Mouse (Mus musculus) hindbrain, embryonic 14.5 days (tissue): ENCODE measurements around the gene Emid1. TPM values are rescaled to one million over a fixed set of nuclear protein-coding genes. Genes with fewer than 3 reads are reported as not detected.
"Not testable (repeated sequence)": the region's sequence is repeated elsewhere in the genome, so short reads cannot be mapped to it uniquely, and the experiment has no call there.

Experiments used
- ATAC-seq: fragments of 200-750 bp; cut with Nextera tagmentation; 2 replicates; pipeline ENCODE4 v1.8.0; 2017; ENCODE audit warnings: moderate number of reproducible peaks, mild to moderate bottlenecking, moderate TSS enrichment, moderate library complexity; ENCODE audit not compliant: low FRiP score
- DNase-seq: peaks from one replicate; pipeline ENCODE4 v3.0.0-alpha.2; 2015; ENCODE audit warnings: low spot score
- H3K27ac ChIP-seq: fragments of 300-500 bp; sonication (generic); 2 replicates; pipeline ENCODE4 v1.5.1; 2014; ENCODE audit warnings: mild to moderate bottlenecking, moderate library complexity
- H3K27me3 ChIP-seq: fragments of 300-500 bp; sonication (generic); 2 replicates; pipeline ENCODE4 v1.6.1; 2014; ENCODE audit warnings: mild to moderate bottlenecking, low read length, mixed read lengths; ENCODE audit not compliant: control insufficient read depth, insufficient read depth
- H3K36me3 ChIP-seq: fragments of 300-500 bp; sonication (generic); replicated peaks from 2 replicates; pipeline ENCODE4 v1.6.1; 2014; ENCODE audit not compliant: control insufficient read depth, insufficient read depth
- H3K4me1 ChIP-seq: fragments of 300-500 bp; sonication (generic); replicated peaks from 2 replicates; pipeline ENCODE4 v1.6.1; 2014; ENCODE audit warnings: antibody characterized with exemption, low read length, mixed read lengths; ENCODE audit not compliant: control insufficient read depth, insufficient read depth
- H3K4me2 ChIP-seq: fragments of 300-500 bp; sonication (generic); replicated peaks from 2 replicates; pipeline ENCODE4 v1.6.1; 2014; ENCODE audit warnings: mild to moderate bottlenecking, moderate library complexity
- H3K4me3 ChIP-seq: fragments of 300-500 bp; sonication (generic); replicated peaks from 2 replicates; pipeline ENCODE4 v1.5.1; 2014; ENCODE audit warnings: mild to moderate bottlenecking, low read length
- H3K9ac ChIP-seq: fragments of 300-500 bp; sonication (generic); 2 replicates; pipeline ENCODE4 v1.6.1; 2014
- H3K9me3 ChIP-seq: fragments of 300-500 bp; sonication (generic); 2 replicates; pipeline ENCODE4 v1.6.1; 2016; ENCODE audit warnings: low read length; ENCODE audit not compliant: control insufficient read depth
- WGBS: fragments of 180-500 bp; shearing (Covaris S2); extraction: QIAGEN DNeasy Blood & Tissue Kit; methylation state at CpG from one replicate; pipeline ENCODE4 v1.1.7; 2014; 5-methylcytosine and 5-hydroxymethylcytosine counted together
- polyA plus RNA-seq: library from polyadenylated mRNA; unstranded; fragments of >200 nt; fragmentation: Nextera tagmentation; extraction: Ambion mirVana; gene quantifications from 2 replicates; pipeline ENCODE4 v1.2.1, GENCODE M21; 2014

Emid1 gene
- polyA plus RNA-seq, 1 experiment from 2014 or later, result 17.8 TPM

- 37% methylated on average over 2 of the region's 2 CpGs for WGBS
- Histone ChIP-seq H3K27me3 (no peaks in the 10 kb centered on the region), H3K36me3 (peaks cover 66% of the 10 kb centered on the region), H3K4me1 (peaks cover 10% of the 10 kb centered on the region), H3K27ac (no peak overlapping the region), H3K9me3 (no peaks in the 10 kb centered on the region), H3K9ac (no peak overlapping the region), H3K4me3 (no peak overlapping the region), H3K4me2 (no peak overlapping the region)
- ATAC-seq (no peak), DNase-seq (no peak)
These were observed 60.4 kb downstream of the Emid1 start for GRCm38 (mm10) chr11:5091706-5092105.

GRCm38 (mm10) chr11:5089147-5089546 lies 62.9 kb downstream of the Emid1 start:
- Histone ChIP-seq H3K4me2 (no peak overlapping the region), H3K9me3 (no peaks in the 10 kb centered on the region), H3K9ac (no peak overlapping the region), H3K4me1 (no peaks in the 10 kb centered on the region; the same call in 1 of the 2 replicates), H3K27me3 (no peaks in the 10 kb centered on the region), H3K36me3 (peaks cover 92% of the 10 kb centered on the region), H3K4me3 (no peak overlapping the region), H3K27ac (no peak overlapping the region)
- DNase-seq (no peak), ATAC-seq (no peak)
- WGBS, result 95% methylated on average over 1 of the region's 1 CpGs

GRCm38 (mm10) chr11:5076843-5077242 lies 75.2 kb downstream of the Emid1 start:
- not testable (repeated sequence) for H3K9ac ChIP-seq, H3K27ac ChIP-seq, H3K4me3 ChIP-seq, ATAC-seq, H3K9me3 ChIP-seq, H3K4me2 ChIP-seq, DNase-seq, H3K27me3 ChIP-seq, H3K4me1 ChIP-seq
- H3K36me3 ChIP-seq, result peaks cover 83% of the 10 kb centered on the region
- 93% methylated on average over 4 of the region's 5 CpGs for WGBS

- Histone ChIP-seq H3K27ac (no peak overlapping the region), H3K4me3 (no peak overlapping the region), H3K4me2 (no peak overlapping the region), H3K27me3 (no peaks in the 10 kb centered on the region), H3K9ac (no peak overlapping the region), H3K4me1 (no peaks in the 10 kb centered on the region), H3K9me3 (no peaks in the 10 kb centered on the region), H3K36me3 (peaks cover 87% of the 10 kb centered on the region)
- no peak for DNase-seq
- no peak for ATAC-seq
These were observed 76.3 kb downstream of the Emid1 start for GRCm38 (mm10) chr11:5075760-5076159.

GRCm38 (mm10) chr11:5074882-5075281 lies 77.2 kb downstream of the Emid1 start:
- 69% methylated on average over 4 of the region's 4 CpGs for WGBS
- H3K9me3 ChIP-seq, result no peaks in the 10 kb centered on the region
- H3K4me1 ChIP-seq, result no peaks in the 10 kb centered on the region
- DNase-seq (no peak), ATAC-seq (0 out of 2 replicates have a peak, but pooled peaks have one; percentile 43)
- no peak overlapping the region for H3K27ac ChIP-seq
- no peak overlapping the region for H3K9ac ChIP-seq
- H3K36me3 ChIP-seq, result peaks cover 87% of the 10 kb centered on the region
- H3K4me2 ChIP-seq, result no peak overlapping the region
- H3K4me3 ChIP-seq, result no peak overlapping the region
- H3K27me3 ChIP-seq, result no peaks in the 10 kb centered on the region

GRCm38 (mm10) chr11:5068126-5068971 lies 83.7 kb downstream of the Emid1 start:
- DNase-seq (no peak), ATAC-seq (no peak)
- H3K4me2 ChIP-seq, result no peak overlapping the region
- H3K9me3 ChIP-seq, result no peaks in the 10 kb centered on the region
- no peak overlapping the region for H3K4me3 ChIP-seq
- peaks cover 57% of the 10 kb centered on the region for H3K36me3 ChIP-seq
- peaks cover 15% of the 10 kb centered on the region for H3K4me1 ChIP-seq
- peaks cover 15% of the 10 kb centered on the region for H3K27me3 ChIP-seq
- H3K27ac ChIP-seq, result no peak overlapping the region
- no peak overlapping the region for H3K9ac ChIP-seq
- WGBS, result 83% methylated on average over 9 of the region's 9 CpGs

GRCm38 (mm10) chr11:5067063-5067462 lies 85.0 kb downstream of the Emid1 start:
- Histone ChIP-seq H3K4me3 (no peak overlapping the region), H3K27ac (no peak overlapping the region), H3K4me2 (no peak overlapping the region), H3K4me1 (peaks cover 27% of the 10 kb centered on the region), H3K36me3 (peaks cover 44% of the 10 kb centered on the region), H3K9ac (no peak overlapping the region), H3K9me3 (no peaks in the 10 kb centered on the region), H3K27me3 (peaks cover 28% of the 10 kb centered on the region)
- DNase-seq (no peak), ATAC-seq (no peak)

- peaks cover 29% of the 10 kb centered on the region for H3K36me3 ChIP-seq
- DNase-seq (peak; percentile 84), ATAC-seq (peak; percentile 87)
- H3K4me2 ChIP-seq, result peak within 1 kb of the TSS; percentile 71
- H3K27me3 ChIP-seq, result peaks cover 45% of the 10 kb centered on the region
- peaks cover 39% of the 10 kb centered on the region for H3K4me1 ChIP-seq
- H3K27ac ChIP-seq, result peak within 1 kb of the TSS; percentile 27; the same call in 1 of the 2 replicates
- peak within 1 kb of the TSS; percentile 82 for H3K4me3 ChIP-seq
- no peaks in the 10 kb centered on the region for H3K9me3 ChIP-seq
- H3K9ac ChIP-seq, result peak within 1 kb of the TSS; percentile 76
- WGBS, result under 1% methylated on average over 45 of the region's 50 CpGs
These were observed 86.8 kb downstream of the Emid1 start, which contains the start of gene Gas2l1 for GRCm38 (mm10) chr11:5065056-5065821. Gene Gas2l1, minus strand, starts transcription at chr11:5065327.

GRCm38 (mm10) chr11:5064282-5065055 lies 87.6 kb downstream of the Emid1 start:
- Histone ChIP-seq H3K36me3 (peaks cover 24% of the 10 kb centered on the region), H3K4me3 (peak overlapping the region; percentile 82), H3K4me1 (peaks cover 39% of the 10 kb centered on the region), H3K9me3 (no peaks in the 10 kb centered on the region), H3K9ac (peak overlapping the region; percentile 76), H3K27ac (0 out of 2 replicates have a peak overlapping the region, but pooled peaks have one; percentile 27), H3K27me3 (peaks cover 53% of the 10 kb centered on the region), H3K4me2 (peak overlapping the region; percentile 71)
- DNase-seq, result no peak
- no peak for ATAC-seq
- WGBS, result 17% methylated on average over 38 of the region's 38 CpGs
